Mouse (Mus musculus) MEL (cell line): ENCODE measurements around the gene Ccdc162. TPM values are rescaled to one million over a fixed set of nuclear protein-coding genes. Genes with fewer than 3 reads are reported as not detected.

Experiments
- DNase-seq: peaks from one replicate; pipeline ENCODE4 v3.0.0; 2011; ENCODE audit warnings: low read depth, low spot score
- H3K27ac ChIP-seq: 2 replicates; pipeline ENCODE4 v1.5.1; 2012; ENCODE audit warnings: low read depth, mild to moderate bottlenecking, control low read depth, low read length, moderate library complexity; ENCODE audit not compliant: control insufficient read depth
- H3K27me3 ChIP-seq, 2 experiments: fragments of 150-350 bp in 1 of 2; sonication (generic) in 1 of 2; 2 replicates each; pipeline ENCODE4 v1.6.1; 2012; ENCODE audit warnings: low read length in 2 of 2, mild to moderate bottlenecking in 2 of 2, improper control_type of control experiment in 1 of 2, moderate library complexity in 1 of 2; ENCODE audit not compliant: insufficient read depth in 2 of 2, control insufficient read depth in 1 of 2
- H3K36me3 ChIP-seq, 2 experiments: 2 replicates each; pipeline ENCODE4 v1.6.1; 2012 to 2014; ENCODE audit warnings: low read length in 2 of 2, improper control_type of control experiment in 1 of 2, inconsistent platforms in 1 of 2, mild to moderate bottlenecking in 1 of 2; ENCODE audit not compliant: insufficient read depth in 2 of 2, control insufficient read depth in 1 of 2
- H3K4me1 ChIP-seq, 2 experiments: fragments of 150-350 bp in 1 of 2; sonication (generic) in 1 of 2; 2 replicates each; pipeline ENCODE4 v1.6.1; 2012; ENCODE audit warnings: low read length in 2 of 2, improper control_type of control experiment in 1 of 2, mild to moderate bottlenecking in 1 of 2; ENCODE audit not compliant: insufficient read depth in 2 of 2, control insufficient read depth in 1 of 2
- H3K4me3 ChIP-seq, 2 experiments: fragments of 150-350 bp in 1 of 2; sonication (generic) in 1 of 2; 2 replicates each; pipeline ENCODE4 v1.5.1; 2012; ENCODE audit warnings: low read depth in 2 of 2, low read length in 2 of 2, mild to moderate bottlenecking in 2 of 2, moderate library complexity in 2 of 2, control low read depth in 1 of 2, improper control_type of control experiment in 1 of 2; ENCODE audit not compliant: control insufficient read depth in 1 of 2, insufficient read depth in 1 of 2
- H3K79me2 ChIP-seq: 2 replicates; pipeline ENCODE4 v1.6.1; 2012; ENCODE audit warnings: mild to moderate bottlenecking, low read length, moderate library complexity; ENCODE audit not compliant: control insufficient read depth, poor library complexity, insufficient read depth
- H3K9ac ChIP-seq: 2 replicates; pipeline ENCODE4 v1.6.1; 2012; ENCODE audit warnings: low read depth, mild to moderate bottlenecking, control low read depth, low read length, moderate library complexity; ENCODE audit not compliant: control insufficient read depth, poor library complexity, severe bottlenecking
- H3K9me3 ChIP-seq: fragments of 150-350 bp; sonication (generic); replicated peaks from 2 replicates; pipeline ENCODE4 v1.6.1; 2012; ENCODE audit warnings: mild to moderate bottlenecking, low read length, improper control_type of control experiment, moderate library complexity; ENCODE audit not compliant: insufficient read depth
- ELF1 ChIP-seq: IDR thresholded peaks from 2 replicates; pipeline ENCODE4 v1.6.1; 2014; ENCODE audit warnings: low read depth, mild to moderate bottlenecking, inconsistent platforms, low read length, improper control_type of control experiment, moderate library complexity
- GATA1 ChIP-seq: IDR thresholded peaks from 2 replicates; pipeline ENCODE4 v1.6.1; 2011; ENCODE audit warnings: low read depth, low read length, improper control_type of control experiment
- HCFC1 ChIP-seq: IDR thresholded peaks from 2 replicates; pipeline ENCODE4 v1.6.1; 2012; ENCODE audit warnings: low read depth, mild to moderate bottlenecking, inconsistent platforms, low read length, improper control_type of control experiment, moderate library complexity
- JUND ChIP-seq: IDR thresholded peaks from 2 replicates; pipeline ENCODE4 v1.6.1; 2011; ENCODE audit warnings: low read depth, mild to moderate bottlenecking, improper control_type of control experiment, low read length
- KAT2A ChIP-seq: conservative IDR thresholded peaks from 2 replicates; pipeline ENCODE4 v1.6.1; 2012; ENCODE audit warnings: low read depth, low read length, improper control_type of control experiment, inconsistent platforms
- MAFK ChIP-seq: IDR thresholded peaks from 2 replicates; pipeline ENCODE4 v1.6.1; 2011; ENCODE audit warnings: low read depth, mild to moderate bottlenecking, low read length, improper control_type of control experiment, borderline replicate concordance
- MAX ChIP-seq: IDR thresholded peaks from 2 replicates; pipeline ENCODE4 v1.6.1; 2011; ENCODE audit warnings: low read length, improper control_type of control experiment
- MAZ ChIP-seq: IDR thresholded peaks from 2 replicates; pipeline ENCODE4 v1.6.1; 2012; ENCODE audit warnings: low read depth, mild to moderate bottlenecking, inconsistent platforms, low read length, improper control_type of control experiment
- MEF2A ChIP-seq: IDR thresholded peaks from 2 replicates; pipeline ENCODE4 v1.6.1; 2014; ENCODE audit warnings: low read depth, mild to moderate bottlenecking, inconsistent platforms, low read length, improper control_type of control experiment; ENCODE audit not compliant: poor library complexity, insufficient replicate concordance, severe bottlenecking; ENCODE audit errors: extremely low read depth
- NRF1 ChIP-seq: IDR thresholded peaks from 2 replicates; pipeline ENCODE4 v1.6.1; 2014; ENCODE audit warnings: low read depth, mild to moderate bottlenecking, inconsistent platforms, low read length, improper control_type of control experiment, moderate library complexity; ENCODE audit not compliant: poor library complexity, insufficient read depth, severe bottlenecking
- POLR2AphosphoS2 ChIP-seq: IDR thresholded peaks from 2 replicates; pipeline ENCODE4 v1.6.1; 2011; ENCODE audit warnings: low read length, improper control_type of control experiment
- POLR2AphosphoS5 ChIP-seq: IDR thresholded peaks from 2 replicates; pipeline ENCODE4 v1.6.1; 2012; ENCODE audit warnings: low read depth, borderline replicate concordance, mild to moderate bottlenecking, inconsistent platforms, low read length, moderate library complexity, mixed read lengths
- RAD21 ChIP-seq: IDR thresholded peaks from 2 replicates; pipeline ENCODE4 v1.6.1; 2011; ENCODE audit warnings: mild to moderate bottlenecking, low read depth, low read length, improper control_type of control experiment
- RCOR1 ChIP-seq: IDR thresholded peaks from 2 replicates; pipeline ENCODE4 v1.6.1; 2012; ENCODE audit warnings: low read depth, mild to moderate bottlenecking, inconsistent platforms, low read length, improper control_type of control experiment
- SMC3 ChIP-seq: IDR thresholded peaks from 2 replicates; pipeline ENCODE4 v1.6.1; 2011; ENCODE audit warnings: low read depth, low read length, improper control_type of control experiment
- ZKSCAN1 ChIP-seq: IDR thresholded peaks from 2 replicates; pipeline ENCODE4 v1.6.1; 2012; ENCODE audit warnings: low read depth, mild to moderate bottlenecking, inconsistent platforms, low read length, improper control_type of control experiment, moderate library complexity
- ZNF384 ChIP-seq: IDR thresholded peaks from 2 replicates; pipeline ENCODE4 v1.6.1; 2012; ENCODE audit warnings: low read depth, mild to moderate bottlenecking, inconsistent platforms, low read length, improper control_type of control experiment
- polyA plus RNA-seq, 2 experiments: library from polyadenylated mRNA; stranded (reverse) in 1 of 2; unstranded in 1 of 2; fragments of >175 nt in 1 of 2; fragments of >200 nt in 1 of 2; gene quantifications; 2 replicates each; pipeline versions ENCODE4 v1.2.1 to v1.2.4; 2012; ENCODE audit warnings: low replicate concordance in 2 of 2, low read depth in 1 of 2; ENCODE audit not compliant: insufficient read length in 2 of 2, insufficient read depth in 1 of 2, missing spikeins in 1 of 2
- total RNA-seq: library from RNA; depleted of rRNA; stranded (reverse); fragments of 300-350 nt; gene quantifications from 2 replicates; pipeline ENCODE4 v1.2.3, GENCODE M21; 2012

Ccdc162 gene
- total and polyA plus RNA-seq, 3 experiments, result 0.06 TPM; not detected in 2

- no peak for DNase-seq
- H3K36me3 ChIP-seq, result no peaks in the 10 kb centered on the region
- peaks cover 3 to 11% of the 10 kb centered on the region in 2 experiments for H3K27me3 ChIP-seq
- no peak overlapping the region for H3K9ac ChIP-seq
- H3K4me3 ChIP-seq, result no peak overlapping the region
- TF ChIP-seq RCOR1 (no peak), HCFC1 (no peak), POLR2AphosphoS5 (no peak), MAFK (no peak), GATA1 (no peak), ZNF384 (no peak), SMC3 (no peak), POLR2AphosphoS2 (no peak), ZKSCAN1 (no peak), MEF2A (no peak), RAD21 (no peak), KAT2A (no peak), JUND (no peak), MAZ (no peak), ELF1 (no peak), MAX (no peak)
- H3K9me3 ChIP-seq, result no peaks in the 10 kb centered on the region
- no peak overlapping the region for H3K27ac ChIP-seq
- no peaks in the 10 kb centered on the region for H3K79me2 ChIP-seq
- H3K4me1 ChIP-seq, result no peaks in the 10 kb centered on the region
Measured at GRCm38 (mm10) chr10:41553711-41554110, 162.7 kb downstream of the Ccdc162 start.

- H3K9ac ChIP-seq, result no peak overlapping the region
- H3K79me2 ChIP-seq, result no peaks in the 10 kb centered on the region
- H3K9me3 ChIP-seq, result no peaks in the 10 kb centered on the region
- H3K27ac ChIP-seq, result no peak overlapping the region
- H3K4me1 ChIP-seq, result no peaks in the 10 kb centered on the region
- no peak for DNase-seq
- H3K4me3 ChIP-seq, result no peak overlapping the region
- peaks cover 3 to 13% of the 10 kb centered on the region in 2 experiments for H3K27me3 ChIP-seq
- TF ChIP-seq NRF1, result no peak
- no peaks in the 10 kb centered on the region for H3K36me3 ChIP-seq
Measured at GRCm38 (mm10) chr10:41552847-41553589, 163.4 kb downstream of the Ccdc162 start.
